Mouse (Mus musculus): ENCODE results near the gene Cpne2.

The Cpne2 gene

DNA sequence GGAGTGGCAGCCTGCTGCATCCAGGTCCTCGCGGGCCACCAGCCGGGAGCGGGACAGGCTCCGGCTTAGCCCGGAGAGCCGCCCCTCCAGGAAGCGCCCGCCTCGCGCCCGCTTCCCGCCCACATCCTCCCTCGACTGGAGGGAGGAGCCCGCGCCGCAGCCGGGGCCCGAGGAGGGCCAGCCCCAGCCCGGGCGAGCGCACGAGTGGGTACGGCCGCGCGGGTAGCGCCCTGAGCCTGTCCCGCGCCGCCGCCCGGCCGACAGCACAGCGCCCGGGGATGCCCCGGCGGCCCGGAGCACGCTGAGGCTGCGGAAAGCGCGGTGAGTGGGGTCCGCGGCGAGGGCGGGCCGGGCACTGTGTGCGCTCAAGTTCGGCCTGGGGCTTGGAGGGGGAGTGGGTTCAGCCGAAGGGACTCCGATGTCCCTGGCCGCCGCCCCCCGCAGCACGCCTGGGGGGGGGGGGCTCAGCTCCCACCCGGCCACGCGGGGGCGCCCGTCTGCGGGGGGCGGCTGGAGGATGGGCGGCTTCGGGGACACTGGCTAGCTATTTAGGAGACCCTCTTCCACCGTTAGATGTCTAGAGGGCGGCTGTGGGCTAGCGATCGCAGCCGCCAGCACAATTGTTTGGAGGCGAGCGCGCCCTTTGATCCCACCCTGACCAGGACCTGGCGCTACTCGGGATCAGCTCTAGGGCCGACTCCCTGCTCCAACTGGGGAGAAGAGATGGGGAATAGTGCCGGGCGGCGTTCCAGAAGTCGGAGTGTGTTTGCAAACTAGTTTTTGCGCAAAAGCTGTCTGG, at the start of gene Cpne2:
Gene Cpne2, plus strand, starts transcription at position 118 of the 799 bp plus-strand sequence.
- DNase-seq (ENCODE audit: low spot score): peak; percentile 61

DNA sequence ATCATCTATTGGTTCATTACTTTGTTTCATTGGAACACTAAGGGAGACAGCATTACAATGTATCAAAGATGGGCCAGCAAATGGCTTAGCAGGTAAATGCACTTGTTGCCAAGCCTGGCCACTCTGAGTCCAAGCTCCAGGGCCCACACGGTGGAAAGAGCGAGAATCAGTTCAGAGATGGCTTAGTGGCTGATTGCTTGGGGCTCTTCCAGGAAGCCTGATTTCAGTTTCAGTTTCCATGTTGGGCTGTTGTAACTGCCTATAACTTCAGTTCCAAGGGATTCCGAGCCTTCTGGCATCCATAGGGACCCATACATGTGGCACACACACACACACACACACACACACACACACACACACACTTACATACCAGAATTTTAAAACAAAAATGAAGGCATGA, 47.5 kb upstream of the Cpne2 start:
- peak; percentile 60 for DNase-seq (ENCODE audit: low spot score)

DNA sequence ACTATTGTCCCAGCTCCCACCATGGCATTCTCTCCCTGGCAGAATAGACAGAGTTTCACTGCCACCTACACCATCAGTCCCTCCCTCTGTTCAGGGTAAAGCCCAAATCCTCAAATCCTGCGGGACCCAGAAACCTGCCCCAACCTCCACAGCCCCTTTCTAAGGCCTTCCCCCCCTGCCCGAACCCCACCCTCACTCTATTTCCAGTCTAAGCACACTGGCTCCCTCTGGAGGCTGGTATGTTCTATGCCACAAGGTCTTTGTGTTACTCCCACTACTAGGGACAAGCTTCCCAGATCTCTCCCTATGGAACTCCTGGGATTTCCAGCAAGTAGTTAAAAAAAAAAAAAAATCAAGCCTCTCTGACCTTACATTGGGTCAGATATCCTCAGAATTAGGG, 46.9 kb upstream of the Cpne2 start:
- DNase-seq (ENCODE audit: low spot score): peak; percentile 72

DNA sequence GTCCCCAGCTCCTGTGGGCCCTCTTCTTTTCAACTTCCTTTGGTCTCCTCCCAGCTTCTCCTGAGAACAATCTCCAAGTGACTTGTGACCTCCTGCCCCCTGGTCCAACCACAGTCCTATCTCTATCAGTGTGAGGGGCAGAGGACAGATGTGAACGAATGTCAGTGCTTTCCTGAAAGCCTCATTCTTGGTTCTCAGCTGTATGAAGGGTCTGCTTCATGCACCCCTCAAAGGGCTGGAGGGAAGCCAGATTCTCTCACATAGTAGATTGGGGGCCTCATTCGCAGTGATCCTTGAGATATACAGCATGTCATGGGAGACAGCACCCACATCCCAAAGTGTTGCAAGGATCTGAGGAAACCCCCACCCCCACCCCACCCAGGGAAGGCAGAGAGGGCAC, 44.8 kb upstream of the Cpne2 start:
- DNase-seq (ENCODE audit: low spot score): no peak

DNA sequence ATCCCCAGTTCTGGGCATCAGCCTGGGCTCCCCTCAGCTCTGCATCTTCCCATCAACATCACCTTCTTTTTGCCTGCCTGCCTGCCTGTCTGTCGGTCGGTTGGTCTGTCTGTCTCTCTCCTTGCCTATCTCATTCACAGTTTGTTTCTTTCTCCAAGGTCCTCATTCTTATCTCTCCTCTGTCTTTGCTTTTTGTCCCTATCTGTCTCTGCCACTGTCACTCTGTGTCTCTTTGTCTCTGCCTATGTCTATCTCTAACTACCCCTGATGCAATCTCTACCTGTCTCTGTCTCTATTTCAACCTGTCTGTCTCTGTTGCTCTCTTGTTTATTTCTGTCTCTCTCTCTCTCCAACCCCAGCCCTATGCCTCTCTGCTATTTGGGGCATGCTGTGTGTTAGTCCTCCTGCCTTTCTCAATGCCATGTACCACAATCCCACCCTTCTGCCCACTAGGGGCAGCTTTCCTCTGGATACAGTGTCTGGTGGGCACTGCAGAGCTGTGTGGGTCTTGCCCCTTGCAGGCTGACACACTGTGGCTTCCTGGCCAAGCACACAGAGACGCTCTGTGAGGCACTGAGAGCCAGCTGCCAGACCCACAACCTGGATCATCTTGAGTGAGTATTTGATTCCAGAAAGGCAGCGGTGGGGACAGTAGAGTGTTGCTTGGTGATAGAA, 42.8 kb upstream of the Cpne2 start:
- DNase-seq (ENCODE audit: low spot score): no peak

DNA sequence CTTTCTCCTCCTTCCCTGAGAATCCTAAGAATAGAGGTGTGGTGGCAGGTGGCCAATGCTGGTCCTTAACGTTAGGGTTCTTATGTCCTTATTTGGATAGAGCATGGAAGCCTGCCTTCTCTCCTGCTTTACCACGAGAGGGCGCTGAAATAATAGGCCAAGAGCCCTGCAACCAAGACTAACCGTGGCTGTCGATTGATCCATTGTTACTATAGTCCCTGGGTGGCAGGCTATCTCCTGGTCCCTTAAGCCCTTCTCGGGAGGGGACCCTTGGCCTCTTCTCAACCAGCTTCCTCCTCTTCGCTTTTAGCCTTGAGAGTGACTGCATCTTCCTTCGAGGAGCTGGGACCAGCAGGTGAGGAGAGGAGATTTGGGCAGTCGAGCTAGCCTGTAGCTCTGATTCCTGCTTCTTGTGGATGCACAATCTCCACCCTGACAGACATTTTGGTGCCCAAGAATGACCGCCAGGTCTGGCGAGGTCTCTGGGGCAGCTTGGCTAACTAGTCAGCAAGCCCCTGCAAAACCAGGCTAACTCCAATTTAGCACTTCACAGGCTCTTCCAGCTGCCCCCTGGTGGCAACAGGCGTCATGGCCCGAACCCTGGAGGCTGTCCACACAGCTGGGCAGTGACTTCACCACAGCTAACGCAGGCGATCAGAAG, 40.6 kb upstream of the Cpne2 start:
- peak; percentile 80 for DNase-seq (ENCODE audit: low spot score)

DNA sequence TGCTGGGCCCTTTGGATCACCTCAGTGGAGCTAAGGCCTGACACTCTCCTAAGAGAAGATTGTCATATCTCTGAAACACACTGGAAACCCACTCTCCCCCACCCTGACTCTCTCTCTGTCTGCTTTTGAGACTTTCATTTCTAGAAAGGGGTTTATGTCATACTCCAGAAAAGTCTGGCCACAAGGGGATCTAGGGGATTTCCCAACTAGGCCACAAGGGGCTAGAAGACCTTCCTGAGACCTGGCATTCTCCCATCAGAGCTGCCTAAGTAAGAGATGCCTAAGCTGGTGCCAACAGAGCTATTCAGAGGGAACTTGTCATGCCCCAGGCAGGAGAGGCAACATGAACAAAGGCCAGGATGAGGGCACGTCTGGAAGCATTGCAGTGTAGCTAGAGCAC, 39.5 kb upstream of the Cpne2 start:
- peak; percentile 45 for DNase-seq (ENCODE audit: low spot score)

DNA sequence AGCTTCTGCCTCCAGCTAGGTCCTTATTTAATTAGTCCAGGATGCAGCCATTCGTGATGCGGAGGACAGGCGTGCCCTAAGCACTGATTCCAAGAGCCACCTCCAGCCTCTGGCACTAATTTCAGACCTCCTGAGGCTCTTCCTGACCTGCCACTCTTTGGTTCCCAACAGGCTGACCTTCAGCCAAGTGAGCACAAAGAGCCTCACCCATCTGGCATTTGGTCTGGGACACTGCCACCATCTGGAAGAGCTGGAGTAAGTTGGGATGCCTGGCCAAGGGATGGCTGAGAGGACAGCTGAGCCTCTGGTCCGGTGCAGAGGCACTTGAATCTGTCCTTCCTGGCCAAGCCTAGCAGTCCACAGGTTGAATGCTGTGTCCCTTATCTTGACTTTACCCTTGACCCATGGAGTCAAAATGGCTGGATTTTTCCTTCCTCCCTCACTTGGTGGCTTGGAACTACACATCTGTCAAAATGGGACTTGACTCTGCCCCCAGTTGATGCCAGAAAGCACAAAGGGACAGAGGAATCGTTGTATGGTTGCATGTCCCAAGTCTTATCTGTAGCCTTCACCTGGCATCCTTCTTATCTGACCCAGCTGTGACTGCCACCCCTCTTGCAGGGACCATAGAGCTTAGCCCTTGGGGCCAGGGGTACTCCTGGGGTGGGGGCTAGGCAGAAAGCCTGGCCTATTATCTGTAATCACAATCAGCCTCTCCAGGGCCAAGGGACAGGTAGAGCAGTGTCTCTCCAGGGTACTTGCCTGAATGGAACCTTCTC, 17.2 kb upstream of the Cpne2 start:
- DNase-seq (ENCODE audit: low spot score): peak; percentile 89

DNA sequence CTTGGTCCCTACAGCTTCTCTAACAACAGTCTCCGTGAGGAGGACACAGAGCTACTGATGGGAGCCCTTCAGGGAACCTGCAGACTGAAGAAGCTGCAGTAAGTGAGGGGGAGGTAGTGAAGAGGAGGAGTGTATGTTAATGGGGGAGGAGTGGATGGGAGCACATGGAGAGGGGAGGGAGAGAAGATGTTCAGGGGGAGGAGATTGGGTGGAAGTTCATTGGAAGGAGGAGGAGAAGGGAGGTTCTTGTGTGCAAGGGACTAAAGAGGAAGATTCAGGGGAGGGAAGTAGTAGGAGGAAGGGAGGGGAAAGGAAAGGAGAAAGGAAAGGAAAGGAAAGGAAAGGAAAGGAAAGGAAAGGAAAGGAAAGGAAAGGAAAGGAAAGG, 16.6 kb upstream of the Cpne2 start:
- DNase-seq (ENCODE audit: low spot score): peak; percentile 71

DNA sequence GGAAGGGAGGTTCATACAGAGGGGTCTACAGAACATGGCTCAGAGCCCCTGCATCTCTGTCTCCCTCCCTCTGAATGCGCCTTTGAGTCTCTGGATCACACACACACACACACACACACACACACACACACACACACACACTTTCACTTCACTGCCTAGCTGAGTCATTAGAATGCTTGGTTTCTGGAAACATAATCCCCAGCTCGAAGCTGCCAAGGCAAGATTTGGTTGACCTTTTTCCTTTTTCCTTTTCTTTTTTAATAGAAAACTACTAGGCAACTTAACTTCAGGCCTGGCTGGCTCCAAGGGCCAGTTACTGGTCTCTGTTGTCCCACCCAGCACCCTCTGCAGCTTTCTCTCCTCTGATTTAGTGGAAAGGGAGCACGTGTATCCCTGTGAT, 16.0 kb upstream of the Cpne2 start:
- DNase-seq (ENCODE audit: low spot score): peak; percentile 85

DNA sequence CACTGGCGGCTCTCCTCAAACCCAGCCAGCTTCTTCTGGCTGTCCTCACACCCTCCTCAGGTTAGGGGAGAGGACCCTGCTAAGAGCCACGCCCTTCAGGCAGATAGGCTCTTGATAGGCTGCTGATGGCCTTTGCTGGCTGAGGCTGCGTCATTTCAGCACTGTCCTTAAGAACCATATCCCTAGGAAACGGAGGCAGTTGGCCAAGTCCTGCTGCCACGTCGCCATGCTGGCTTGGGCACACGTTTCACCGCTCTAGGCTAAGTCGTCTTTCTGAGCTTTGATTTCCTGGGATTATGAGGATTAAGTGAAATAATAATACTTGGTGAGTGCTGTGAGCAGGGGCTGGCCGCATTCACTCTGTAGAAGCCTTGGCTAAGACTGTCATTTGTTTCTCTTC, 14.5 kb upstream of the Cpne2 start:
- DNase-seq (ENCODE audit: low spot score): no peak

DNA sequence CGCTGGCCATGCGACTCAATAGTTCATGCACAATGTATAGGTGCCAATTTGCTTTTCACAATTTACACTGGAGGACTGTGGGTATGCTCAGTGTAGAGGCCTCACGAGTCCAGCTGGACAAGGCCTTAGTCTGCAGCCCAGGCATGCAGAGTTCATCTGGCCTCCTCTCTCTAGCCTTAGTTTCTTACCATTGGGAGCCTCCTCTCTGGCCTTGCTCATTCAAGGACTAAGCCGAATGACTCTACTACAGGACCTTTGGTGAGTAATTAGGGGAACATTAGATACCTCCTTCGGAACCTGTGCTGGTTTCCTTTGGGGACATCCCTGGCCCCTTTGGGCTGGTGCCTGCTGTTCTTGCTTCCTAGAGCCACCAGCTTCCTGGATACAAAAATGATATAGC, 13.8 kb upstream of the Cpne2 start:
- no peak for DNase-seq (ENCODE audit: low spot score)

DNA sequence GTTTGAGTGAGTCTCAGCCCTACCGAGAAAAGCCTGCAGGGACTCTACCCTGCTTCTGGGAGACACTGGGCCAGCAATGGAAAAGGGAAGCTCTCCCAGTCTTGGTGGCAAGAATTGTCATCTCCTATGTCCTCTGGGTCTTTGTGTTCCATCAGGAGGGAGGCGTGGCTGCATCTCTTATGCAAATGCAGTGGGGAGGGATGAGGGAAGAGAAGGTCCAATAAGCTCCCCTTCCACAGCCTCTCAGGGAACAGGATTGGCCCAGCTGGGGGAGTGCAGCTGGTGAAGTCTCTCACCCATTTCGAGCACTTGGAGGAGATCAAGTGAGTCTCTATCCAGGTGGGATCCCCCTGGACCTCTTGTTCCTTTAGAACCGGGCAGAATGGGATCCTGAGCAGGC, 11.3 kb upstream of the Cpne2 start:
- no peak for DNase-seq (ENCODE audit: low spot score)

DNA sequence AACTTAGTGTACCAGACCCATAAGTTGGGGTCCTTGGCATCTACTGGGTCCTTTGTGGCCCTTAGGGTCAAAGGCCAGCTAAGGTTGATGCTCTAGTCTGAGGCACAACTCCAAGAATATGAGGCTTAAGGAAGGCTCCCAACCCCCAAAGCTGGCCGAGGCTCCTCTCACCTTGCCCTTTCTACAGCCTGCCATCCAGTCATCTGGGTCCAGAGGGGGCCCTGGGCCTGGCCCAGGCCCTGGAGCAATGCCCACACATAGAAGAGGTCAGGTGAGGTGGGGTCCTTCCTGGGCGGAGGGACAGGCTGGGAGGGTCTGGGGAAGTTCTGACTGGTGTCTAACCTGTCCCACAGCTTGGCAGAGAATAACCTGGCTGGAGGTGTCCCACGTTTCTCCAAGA, 10.3 kb upstream of the Cpne2 start:
- no peak for DNase-seq (ENCODE audit: low spot score)

DNA sequence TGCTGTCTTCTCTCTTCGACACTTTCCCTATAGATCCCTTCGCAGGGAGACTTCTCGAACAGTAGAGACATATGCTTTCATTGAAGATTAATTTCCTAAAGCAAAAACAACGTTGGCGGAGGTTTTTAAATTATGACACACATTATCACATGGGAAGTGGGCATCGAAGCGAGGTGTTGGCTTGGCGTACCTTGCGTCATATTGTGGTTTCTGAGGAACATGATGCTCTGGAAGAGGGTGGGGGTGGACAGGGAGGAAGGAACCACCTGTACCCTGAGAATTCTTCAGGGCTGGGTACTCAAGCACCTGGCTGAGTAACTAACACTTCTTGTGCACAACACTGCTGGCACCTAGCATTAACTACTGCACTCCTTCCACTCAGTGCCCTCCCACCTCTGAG, 8.2 kb upstream of the Cpne2 start:
- DNase-seq (ENCODE audit: low spot score): no peak

DNA sequence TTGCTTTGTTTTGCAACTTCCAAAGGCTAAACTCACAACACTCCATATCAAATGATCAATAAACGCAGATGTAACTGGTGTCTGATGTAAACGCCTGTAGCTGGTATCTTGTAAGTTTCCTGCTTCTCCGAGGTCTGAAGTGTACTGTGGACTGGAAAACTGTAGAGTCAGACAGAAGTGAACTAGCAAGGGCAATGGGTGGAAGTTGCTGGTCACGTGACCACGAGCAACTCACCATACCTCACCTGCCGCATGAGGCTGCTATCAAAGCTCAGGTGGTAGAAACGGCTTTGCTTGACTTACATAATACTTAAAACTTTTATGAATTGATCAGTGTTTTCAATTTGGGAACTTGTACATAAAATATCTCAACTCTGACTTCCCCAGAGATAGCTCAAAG, 5.6 kb upstream of the Cpne2 start:
- no peak for DNase-seq (ENCODE audit: low spot score)

DNA sequence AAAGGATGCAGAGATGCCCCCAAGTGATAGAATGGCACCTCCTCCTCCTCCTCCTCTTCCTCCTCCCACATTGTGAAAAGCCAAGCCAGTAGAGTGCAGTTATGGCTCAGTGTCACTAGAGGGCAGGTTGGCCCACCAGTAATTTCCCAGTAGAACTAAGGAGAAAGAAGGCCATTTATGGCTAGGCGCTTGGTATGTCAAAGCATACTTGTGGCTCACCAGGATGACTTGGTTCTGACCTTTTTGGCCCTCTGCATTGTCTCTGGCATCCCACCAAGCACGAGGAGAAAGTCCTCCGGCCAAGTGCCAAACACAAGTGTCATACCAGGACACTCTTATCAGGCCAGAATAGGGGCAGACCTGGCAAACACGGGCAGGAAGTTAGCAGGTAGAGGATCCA, 4.5 kb upstream of the Cpne2 start:
- DNase-seq (ENCODE audit: low spot score): peak; percentile 29

DNA sequence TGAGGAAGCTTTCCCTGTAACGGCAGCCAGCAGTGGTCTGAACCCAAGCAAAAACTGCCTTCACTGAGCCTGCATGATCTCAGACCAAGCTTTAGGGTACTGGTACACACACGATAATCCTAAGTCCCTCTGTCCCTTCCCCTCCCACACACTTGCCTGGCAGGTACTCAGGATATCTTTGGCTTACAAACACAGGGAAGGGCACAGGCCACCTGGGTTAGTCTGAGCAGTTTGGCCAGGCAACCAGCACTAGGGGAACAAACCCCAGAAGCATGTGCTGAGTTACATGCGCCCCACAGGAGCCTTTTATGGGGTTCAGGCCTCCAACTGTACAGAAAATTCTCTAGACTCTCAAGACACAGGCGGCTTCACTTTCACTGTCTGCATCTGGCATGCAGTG, 2.9 kb upstream of the Cpne2 start:
- DNase-seq (ENCODE audit: low spot score): no peak

DNA sequence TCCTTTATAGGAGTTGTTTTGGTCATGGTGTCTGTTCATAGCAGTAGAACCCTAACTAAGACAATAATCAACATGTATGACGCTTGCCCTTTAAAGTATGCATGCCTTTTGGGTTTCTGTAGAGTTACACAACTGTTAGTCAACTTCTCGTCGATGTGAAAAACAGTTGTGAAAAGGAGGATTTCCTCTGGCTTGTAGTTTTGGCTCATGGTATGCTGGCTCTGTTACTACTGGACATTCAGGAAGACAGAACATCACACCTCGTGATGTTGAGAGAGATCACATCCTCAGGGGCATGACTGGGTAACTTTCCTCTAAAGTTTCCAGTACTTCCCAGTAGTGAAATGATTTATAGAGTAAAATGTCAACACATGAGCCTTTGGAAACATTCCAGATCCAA, 2.1 kb upstream of the Cpne2 start:
- peak; percentile 34 for DNase-seq (ENCODE audit: low spot score)

DNA sequence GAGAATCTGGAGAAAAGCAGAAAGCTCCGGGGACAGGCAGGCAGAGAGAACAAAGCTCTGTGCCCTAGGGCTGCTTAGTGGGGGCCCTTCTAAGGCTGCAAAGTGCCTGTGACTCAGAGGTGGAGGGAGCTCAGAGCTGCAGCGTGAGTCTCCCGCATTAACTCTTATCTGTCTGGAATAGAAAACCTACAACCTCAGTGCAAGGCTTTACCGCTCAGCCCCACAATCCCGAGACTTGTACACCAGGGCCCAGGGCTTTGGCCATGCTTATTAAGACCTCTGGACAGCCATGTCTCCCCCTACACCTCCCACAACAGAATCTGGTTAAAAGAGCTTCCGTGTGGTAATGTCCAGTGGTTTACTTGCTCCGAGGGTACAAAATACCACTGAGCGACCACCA, 790 bp upstream of the Cpne2 start:
- peak; percentile 21 for DNase-seq (ENCODE audit: low spot score)

DNA sequence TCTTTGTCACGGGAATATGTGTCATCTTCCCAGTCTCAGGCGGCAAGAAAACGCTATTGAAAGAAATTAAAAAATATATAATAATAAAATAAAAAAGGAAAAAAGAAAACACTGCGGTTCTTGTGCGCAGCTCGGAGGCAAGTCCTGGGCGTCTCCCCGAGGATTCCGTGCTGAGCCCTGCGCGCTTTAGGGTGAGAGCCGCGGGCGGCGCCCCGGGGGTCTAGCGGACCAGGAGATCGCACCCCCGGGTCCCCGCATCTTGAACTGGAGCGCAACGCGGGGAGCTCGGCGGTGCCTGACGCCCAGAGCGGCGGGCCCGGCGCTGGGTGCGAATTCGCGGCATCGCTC, 291 bp upstream of the Cpne2 start:
- peak; percentile 16 for DNase-seq (ENCODE audit: low spot score)

DNA sequence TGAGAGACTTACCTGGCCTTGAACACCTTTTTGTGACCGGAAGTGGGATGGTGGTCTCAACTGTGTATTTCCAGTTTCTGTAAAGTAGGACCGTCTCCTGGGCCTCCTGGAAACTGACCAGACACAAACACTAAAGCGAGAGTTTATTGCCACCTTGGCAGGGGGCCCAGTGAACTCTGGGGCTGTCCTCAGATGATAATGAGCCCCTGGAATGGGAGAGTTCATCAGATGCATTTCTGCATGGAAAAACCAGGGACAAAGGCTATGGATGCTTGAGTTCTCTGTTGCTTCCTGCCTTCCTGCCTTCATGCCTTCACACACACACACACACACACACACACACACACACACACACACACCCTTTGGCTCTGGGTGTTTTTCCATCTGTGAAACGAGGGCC, 1.8 kb downstream of the Cpne2 start:
- DNase-seq (ENCODE audit: low spot score): peak; percentile 25

DNA sequence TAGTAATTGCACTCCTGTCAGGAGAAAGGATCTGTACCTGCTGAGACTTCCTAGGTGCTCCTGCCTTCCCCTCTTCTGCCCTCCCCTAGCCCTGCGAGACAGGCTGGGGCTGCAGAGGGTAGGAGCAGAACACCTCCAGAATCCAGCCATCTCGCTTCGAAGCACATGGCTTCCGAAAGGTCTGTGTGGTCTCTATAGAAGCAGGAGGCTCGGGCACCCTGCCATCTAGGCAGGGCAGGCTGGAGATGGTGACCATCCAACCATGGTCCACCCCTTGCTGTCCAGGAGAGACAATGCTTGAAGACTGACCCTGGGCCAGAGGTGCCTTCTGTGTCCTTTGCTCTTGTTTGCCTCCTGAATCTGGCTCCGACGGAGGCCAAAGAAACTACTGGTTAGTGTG, 2.8 kb downstream of the Cpne2 start:
- no peak for DNase-seq (ENCODE audit: low spot score)

Measured in adipocyte (in vitro differentiated cells).